Mouse (Mus musculus): ENCODE data around the gene Lrrc61.

DNA sequence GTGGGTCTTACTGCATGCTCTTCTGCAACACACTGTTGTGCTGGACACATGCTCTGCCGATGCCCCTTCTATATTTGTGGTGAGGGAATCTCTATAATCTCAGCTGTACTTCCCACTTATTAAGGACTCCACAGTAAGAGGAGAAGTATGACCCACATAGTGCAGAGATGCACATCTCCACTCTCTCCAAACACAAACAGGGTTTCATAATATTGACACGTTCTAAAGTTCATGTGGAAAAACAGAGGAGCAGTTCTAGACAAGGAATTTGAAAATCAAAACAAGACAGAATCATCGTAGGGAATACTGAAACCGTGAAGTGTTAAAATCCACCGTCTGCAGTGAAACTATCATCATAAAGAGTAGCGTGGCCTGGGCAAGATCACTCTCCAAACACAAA, 37.3 kb downstream of the Lrrc61 start:
- TF ChIP-seq CTCF (IDR thresholded peaks at IDR 0.05; ENCODE audit: extremely low read depth, insufficient read depth, insufficient read length, insufficient replicate concordance) (no peak), POLR2A (IDR thresholded peaks at IDR 0.05; ENCODE audit: low read depth, low read length) (no peak)
